Mouse (Mus musculus) kidney, embryonic 15.5 days (tissue): ENCODE measurements around the gene Acad12. TPM values are rescaled to one million over a fixed set of nuclear protein-coding genes. Genes with fewer than 3 reads are reported as not detected.
"Not testable (repeated sequence)": the region's sequence is repeated elsewhere in the genome, so short reads cannot be mapped to it uniquely, and the experiment has no call there.

Experiments used
- ATAC-seq: fragments of 200-750 bp; cut with Nextera tagmentation; replicated peaks from 2 replicates; pipeline ENCODE4 v1.8.0; 2017; ENCODE audit warnings: moderate TSS enrichment; ENCODE audit not compliant: low FRiP score
- H3K27ac ChIP-seq: fragments of 300-500 bp; sonication (generic); 2 replicates; pipeline ENCODE4 v1.5.1; 2015; ENCODE audit warnings: mild to moderate bottlenecking, inconsistent platforms
- H3K27me3 ChIP-seq: fragments of 300-500 bp; sonication (generic); 2 replicates; pipeline ENCODE4 v1.6.1; 2015; ENCODE audit warnings: inconsistent platforms
- H3K36me3 ChIP-seq: fragments of 300-500 bp; sonication (generic); 2 replicates; pipeline ENCODE4 v1.6.1; 2015; ENCODE audit warnings: inconsistent platforms
- H3K4me1 ChIP-seq: fragments of 300-500 bp; sonication (generic); 2 replicates; pipeline ENCODE4 v1.6.1; 2015; ENCODE audit warnings: inconsistent platforms
- H3K4me2 ChIP-seq: fragments of 300-500 bp; sonication (generic); 2 replicates; pipeline ENCODE4 v1.6.1; 2015; ENCODE audit warnings: moderate library complexity, mild to moderate bottlenecking, inconsistent platforms
- H3K4me3 ChIP-seq: fragments of 300-500 bp; sonication (generic); replicated peaks from 2 replicates; pipeline ENCODE4 v1.5.1; 2015; ENCODE audit warnings: mild to moderate bottlenecking, inconsistent platforms
- H3K9ac ChIP-seq: fragments of 300-500 bp; sonication (generic); 2 replicates; pipeline ENCODE4 v1.6.1; 2015; ENCODE audit warnings: mild to moderate bottlenecking, inconsistent platforms
- H3K9me3 ChIP-seq: fragments of 300-500 bp; sonication (generic); replicated peaks from 2 replicates; pipeline ENCODE4 v1.6.1; 2016; ENCODE audit warnings: inconsistent platforms
- WGBS: fragments of 180-500 bp; shearing (Covaris S2); methylation state at CpG from one replicate; pipeline ENCODE4 v1.1.7; 2015; ENCODE audit warnings: mixed read lengths; 5-methylcytosine and 5-hydroxymethylcytosine counted together
- polyA plus RNA-seq: library from polyadenylated mRNA; unstranded; fragments of >200 nt; fragmentation: Nextera tagmentation; extraction: Ambion mirVana; gene quantifications from 2 replicates; pipeline ENCODE4 v1.2.1, GENCODE M21; 2015

The Acad12 gene
- polyA plus RNA-seq = 2.8 and 3.0 TPM in 2 replicates

- Histone ChIP-seq H3K27ac (peak within 1 kb of the TSS; percentile 93), H3K4me3 (peak within 1 kb of the TSS; percentile 80), H3K36me3 (no peaks in the 10 kb centered on the region), H3K27me3 (no peaks in the 10 kb centered on the region), H3K9ac (peak within 1 kb of the TSS; percentile 70), H3K4me1 (peaks cover 13% of the 10 kb centered on the region), H3K9me3 (no peaks in the 10 kb centered on the region), H3K4me2 (peak within 1 kb of the TSS; percentile 74)
- peak; percentile 89 for ATAC-seq
- under 1% methylated on average over 58 of the region's 58 CpGs for WGBS
Measured at GRCm38 (mm10) chr5:121618592-121619513, at the start of gene Acad12. Gene Acad12 (minus strand): TSS chr5:121618938.

- Histone ChIP-seq H3K9me3 (no peaks in the 10 kb centered on the region), H3K27ac (no peak overlapping the region), H3K27me3 (no peaks in the 10 kb centered on the region), H3K4me1 (no peaks in the 10 kb centered on the region), H3K9ac (no peak overlapping the region), H3K4me3 (no peak overlapping the region), H3K36me3 (peaks cover 91% of the 10 kb centered on the region), H3K4me2 (no peak overlapping the region)
- ATAC-seq = no peak
- 80% methylated on average over 6 of the region's 6 CpGs for WGBS
Measured at GRCm38 (mm10) chr5:121668411-121668810, 49.7 kb upstream of the Acad12 start.

- 86% methylated on average over 4 of the region's 4 CpGs for WGBS
- no peaks in the 10 kb centered on the region for H3K27me3 ChIP-seq
- H3K36me3 ChIP-seq = peaks cover 89% of the 10 kb centered on the region
Measured at GRCm38 (mm10) chr5:121667067-121667466, 48.3 kb upstream of the Acad12 start.

DNA sequence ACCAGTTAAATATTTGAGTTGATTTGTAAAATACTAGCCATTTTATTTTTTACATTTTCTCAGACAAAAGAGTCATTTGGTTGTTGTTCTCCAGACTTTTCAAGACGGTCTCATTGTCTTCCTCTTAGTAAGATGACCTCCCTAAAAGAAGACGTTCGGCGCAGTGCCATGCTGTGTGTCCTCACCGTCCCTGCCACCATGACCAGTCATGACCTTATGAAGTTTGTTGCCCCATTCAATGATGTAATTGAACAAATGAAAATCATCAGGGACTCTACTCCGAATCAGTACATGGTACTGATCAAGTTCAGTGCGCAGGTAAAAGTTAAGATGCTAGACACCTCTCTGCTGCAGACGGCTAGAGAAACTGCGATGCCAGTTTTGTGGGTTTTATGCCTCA is 46.2 kb upstream of the Acad12 start:
- 94% methylated on average over 9 of the region's 9 CpGs for WGBS
- Histone ChIP-seq H3K4me2 (no peak overlapping the region), H3K4me1 (peaks cover 12% of the 10 kb centered on the region), H3K36me3 (peaks cover 72% of the 10 kb centered on the region), H3K4me3 (no peak overlapping the region), H3K9ac (no peak overlapping the region), H3K9me3 (no peaks in the 10 kb centered on the region), H3K27ac (no peak overlapping the region), H3K27me3 (no peaks in the 10 kb centered on the region)
- no peak for ATAC-seq

More at GRCm38 (mm10) chr5:121667067-121667466, 48.3 kb upstream of the Acad12 start:
- Histone ChIP-seq H3K9me3 (no peaks in the 10 kb centered on the region), H3K4me1 (peaks cover 1% of the 10 kb centered on the region), H3K4me3 (no peak overlapping the region), H3K9ac (no peak overlapping the region), H3K27ac (no peak overlapping the region), H3K4me2 (no peak overlapping the region)
- ATAC-seq = no peak

GRCm38 (mm10) chr5:121664078-121664477 is 45.3 kb upstream of the Acad12 start:
- WGBS = 90% methylated on average over 6 of the region's 6 CpGs
- no peak overlapping the region for H3K9ac ChIP-seq
- H3K4me2 ChIP-seq = no peak overlapping the region
- no peak overlapping the region for H3K27ac ChIP-seq
- H3K36me3 ChIP-seq = peaks cover 65% of the 10 kb centered on the region
- H3K9me3 ChIP-seq = no peaks in the 10 kb centered on the region
- no peaks in the 10 kb centered on the region for H3K27me3 ChIP-seq
- no peak for ATAC-seq
- peaks cover 17% of the 10 kb centered on the region for H3K4me1 ChIP-seq
- H3K4me3 ChIP-seq = no peak overlapping the region

GRCm38 (mm10) chr5:121663456-121663855 is 44.7 kb upstream of the Acad12 start:
- no peak for ATAC-seq
- Histone ChIP-seq H3K27ac (no peak overlapping the region), H3K9ac (no peak overlapping the region), H3K36me3 (peaks cover 60% of the 10 kb centered on the region), H3K27me3 (no peaks in the 10 kb centered on the region), H3K9me3 (no peaks in the 10 kb centered on the region), H3K4me1 (peaks cover 17% of the 10 kb centered on the region), H3K4me2 (no peak overlapping the region), H3K4me3 (no peak overlapping the region)
- WGBS = 87% methylated on average over 8 of the region's 8 CpGs

DNA sequence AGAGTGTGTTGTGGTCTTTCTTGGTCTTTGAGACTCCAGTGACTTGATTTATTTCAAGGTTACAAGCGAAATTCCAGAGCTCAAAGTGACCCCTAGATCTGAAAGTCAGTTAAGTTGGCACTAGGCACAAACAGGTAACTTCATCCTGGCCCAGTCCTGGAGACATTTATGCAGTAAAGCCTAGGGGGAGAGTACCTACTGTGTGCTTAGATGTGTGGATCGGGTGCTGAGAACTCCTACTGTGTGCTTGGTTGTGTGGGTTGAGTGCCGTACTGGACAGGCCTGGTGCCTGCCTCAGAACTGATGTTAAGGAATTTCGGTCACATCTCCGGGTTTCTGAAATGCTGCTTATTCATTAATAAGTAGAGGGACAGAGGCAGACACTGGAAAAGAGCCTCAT is 42.8 kb upstream of the Acad12 start:
- H3K9ac ChIP-seq = peak overlapping the region; percentile 88; the same call in 1 of the 2 replicates
- WGBS = 80% methylated on average over 5 of the region's 5 CpGs

DNA sequence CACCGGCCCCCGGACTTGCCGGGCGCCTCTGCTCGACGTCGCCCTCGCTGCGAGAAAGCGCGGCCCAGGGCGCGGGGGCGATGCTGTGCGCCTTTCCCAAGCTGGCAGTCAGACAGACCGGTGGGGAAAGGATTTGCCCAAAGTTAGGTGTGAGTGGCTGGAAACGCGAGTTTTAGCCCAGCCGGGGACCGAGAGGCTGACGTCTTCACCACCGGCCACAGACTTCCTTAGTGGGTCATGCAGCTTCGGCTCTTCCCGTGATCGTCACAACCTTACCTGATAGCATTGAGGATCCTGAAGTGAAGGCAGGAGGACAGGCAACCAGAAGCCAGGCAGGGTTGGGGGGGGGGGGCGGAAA is 42.1 kb upstream of the Acad12 start:
- H3K27ac ChIP-seq = peak overlapping the region; percentile 83
- H3K27me3 ChIP-seq = no peaks in the 10 kb centered on the region
- H3K9ac ChIP-seq = peak overlapping the region; percentile 88
- peaks cover 17% of the 10 kb centered on the region for H3K4me1 ChIP-seq
- peak overlapping the region; percentile 89 for H3K4me3 ChIP-seq
- H3K4me2 ChIP-seq = peak overlapping the region; percentile 90
- no peaks in the 10 kb centered on the region for H3K9me3 ChIP-seq
- peaks cover 36% of the 10 kb centered on the region for H3K36me3 ChIP-seq
- under 1% methylated on average over 25 of the region's 26 CpGs for WGBS
- peak; percentile 24; the same call in 1 of the 2 replicates for ATAC-seq

More for the DNA sequence above, 42.8 kb upstream of the Acad12 start:
- no peaks in the 10 kb centered on the region for H3K9me3 ChIP-seq
- H3K27ac ChIP-seq = no peak overlapping the region
- no peaks in the 10 kb centered on the region for H3K27me3 ChIP-seq
- no peak for ATAC-seq
- H3K36me3 ChIP-seq = peaks cover 42% of the 10 kb centered on the region
- peak overlapping the region; percentile 89 for H3K4me3 ChIP-seq
- peak overlapping the region; percentile 90 for H3K4me2 ChIP-seq
- H3K4me1 ChIP-seq = peaks cover 17% of the 10 kb centered on the region

- H3K4me1 ChIP-seq = peaks cover 17% of the 10 kb centered on the region
- peak within 1 kb of the TSS; percentile 89 for H3K4me3 ChIP-seq
- ATAC-seq = peak; percentile 94
- peaks cover 31% of the 10 kb centered on the region for H3K36me3 ChIP-seq
- H3K4me2 ChIP-seq = peak within 1 kb of the TSS; percentile 90
- H3K9me3 ChIP-seq = no peaks in the 10 kb centered on the region
- H3K9ac ChIP-seq = peak within 1 kb of the TSS; percentile 88
- 1% methylated on average over 85 of the region's 85 CpGs for WGBS
- no peaks in the 10 kb centered on the region for H3K27me3 ChIP-seq
- H3K27ac ChIP-seq = peak within 1 kb of the TSS; percentile 83
Measured at GRCm38 (mm10) chr5:121660059-121660896, 41.5 kb upstream of the Acad12 start, which contains the start of the genes Acad10 and Brap. Gene Acad10 (minus strand): TSS chr5:121660514. Gene Brap (plus strand): TSS chr5:121660563.

DNA sequence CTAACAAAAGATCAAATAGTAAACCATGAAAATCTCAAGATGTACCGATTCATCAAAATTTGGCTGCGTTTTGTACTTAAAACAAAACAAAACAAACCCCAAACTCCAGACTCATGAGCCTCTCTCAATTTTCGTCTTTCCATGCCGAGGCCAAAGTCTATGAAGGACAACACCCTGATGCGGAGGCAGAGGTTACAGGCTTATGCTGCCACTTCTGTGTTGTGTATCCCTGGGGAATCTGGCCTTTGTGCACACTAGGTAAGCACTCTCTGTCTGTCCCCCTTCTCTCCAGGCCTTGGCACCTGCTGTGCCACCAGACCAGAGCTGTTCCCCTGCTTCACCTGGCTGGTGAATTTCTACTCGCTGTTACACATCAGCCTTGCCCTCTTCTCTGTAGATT is 38.9 kb upstream of the Acad12 start:
- WGBS = 85% methylated on average over 6 of the region's 6 CpGs

GRCm38 (mm10) chr5:121656866-121657265 is 38.1 kb upstream of the Acad12 start:
- not testable (repeated sequence) for H3K4me3 ChIP-seq, H3K4me2 ChIP-seq, H3K9me3 ChIP-seq, ATAC-seq, H3K9ac ChIP-seq, H3K36me3 ChIP-seq, H3K27ac ChIP-seq, H3K27me3 ChIP-seq
- peaks cover 14% of the 10 kb centered on the region for H3K4me1 ChIP-seq
- 69% methylated on average over 6 of the region's 6 CpGs for WGBS

More for the DNA sequence above, 38.9 kb upstream of the Acad12 start:
- H3K4me2 ChIP-seq, H3K27ac ChIP-seq, H3K9ac ChIP-seq, H3K4me3 ChIP-seq, ATAC-seq, H3K27me3 ChIP-seq, H3K9me3 ChIP-seq, H3K36me3 ChIP-seq: not testable (repeated sequence)
- peaks cover 17% of the 10 kb centered on the region for H3K4me1 ChIP-seq

DNA sequence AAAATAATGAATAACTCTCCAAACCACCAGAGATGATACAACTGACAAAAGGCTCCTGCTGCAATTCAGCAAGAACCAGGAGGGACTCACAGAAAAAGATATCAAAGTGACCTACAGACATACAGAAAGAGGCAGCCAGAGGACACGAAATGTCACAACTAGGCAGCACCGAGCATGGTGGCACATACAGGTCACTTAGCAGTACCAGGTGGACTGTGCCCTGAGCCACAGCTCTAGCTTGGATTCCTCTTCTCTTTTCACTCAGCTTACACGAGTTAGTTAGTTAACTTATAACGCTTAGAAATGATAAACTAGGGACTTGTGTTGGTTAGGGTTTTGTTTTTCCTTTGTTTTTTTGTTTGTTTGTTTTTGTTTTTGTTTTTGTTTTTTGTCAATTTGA is 35.8 kb upstream of the Acad12 start:
- no peaks in the 10 kb centered on the region for H3K36me3 ChIP-seq
- no peak overlapping the region for H3K4me2 ChIP-seq
- no peak for ATAC-seq
- H3K4me3 ChIP-seq = no peak overlapping the region
- H3K4me1 ChIP-seq = peaks cover 1% of the 10 kb centered on the region; the same call in 1 of the 2 replicates
- no peak overlapping the region for H3K9ac ChIP-seq
- WGBS = 78% methylated on average over 4 of the region's 4 CpGs
- H3K9me3 ChIP-seq = no peaks in the 10 kb centered on the region
- H3K27ac ChIP-seq = no peak overlapping the region
- no peaks in the 10 kb centered on the region for H3K27me3 ChIP-seq
